Mouse (Mus musculus): ENCODE measurements around the gene Gm572.

DNA sequence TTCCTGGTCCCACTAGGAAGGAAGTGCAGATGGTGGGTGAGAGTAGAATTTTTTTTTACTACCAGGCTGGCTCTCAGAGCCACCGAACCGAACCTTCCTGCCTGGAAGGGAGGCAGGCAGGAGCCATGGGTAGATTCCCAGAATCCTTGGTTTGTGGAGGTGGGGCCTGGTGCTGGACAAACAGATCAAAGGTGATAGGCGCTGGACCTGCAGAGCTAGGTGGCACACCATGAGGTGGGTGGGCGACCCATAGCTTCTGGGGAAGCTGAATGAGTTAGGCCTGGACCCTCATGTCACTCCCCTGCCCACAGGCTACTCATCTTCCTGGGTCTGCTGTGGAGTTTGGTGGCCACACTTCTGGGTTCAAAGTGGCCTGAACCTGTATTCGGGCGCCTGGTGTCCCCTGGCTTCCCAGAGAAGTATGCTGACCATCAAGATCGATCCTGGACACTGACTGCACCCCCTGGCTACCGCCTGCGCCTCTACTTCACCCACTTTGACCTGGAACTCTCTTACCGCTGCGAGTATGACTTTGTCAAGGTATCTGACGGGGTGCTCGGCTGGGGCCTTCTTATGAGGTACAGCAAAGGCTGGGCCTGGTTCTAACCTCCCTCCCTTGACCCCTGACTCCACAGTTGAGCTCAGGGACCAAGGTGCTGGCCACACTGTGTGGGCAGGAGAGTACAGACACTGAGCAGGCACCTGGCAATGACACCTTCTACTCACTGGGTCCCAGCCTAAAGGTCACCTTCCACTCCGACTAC lies 40.6 kb upstream of the Gm572 start, which contains the start of gene Masp2:
- TF ChIP-seq CTCF (IDR thresholded peaks at IDR 0.05; ENCODE audit: low read depth): no peak
- TF ChIP-seq EP300 (IDR thresholded peaks at IDR 0.05; ENCODE audit: low read depth): no peak
